Mouse (Mus musculus) layer of hippocampus, postnatal 25 days (tissue): Measurements from ENCODE around the gene Prr3. TPM values are rescaled to one million over a fixed set of nuclear protein-coding genes. Genes with fewer than 3 reads are reported as not detected.
"Not testable (repeated sequence)": the region's sequence is repeated elsewhere in the genome, so short reads cannot be mapped to it uniquely, and the experiment has no call there.

Source experiments
- DNase-seq, 2 experiments: peaks; one replicate each; pipeline ENCODE4 v3.0.0; 2022; ENCODE audit warnings: mixed read lengths in 2 of 2, low spot score in 1 of 2; ENCODE audit errors: extremely low spot score in 1 of 2
- total RNA-seq, 2 experiments: library from RNA; stranded (reverse); gene quantifications; 2 replicates each; pipeline ENCODE4 v1.2.3; 2021

The Prr3 gene
- 10 to 100 TPM; 40.2 to 53.1 TPM for total RNA-seq

DNA sequence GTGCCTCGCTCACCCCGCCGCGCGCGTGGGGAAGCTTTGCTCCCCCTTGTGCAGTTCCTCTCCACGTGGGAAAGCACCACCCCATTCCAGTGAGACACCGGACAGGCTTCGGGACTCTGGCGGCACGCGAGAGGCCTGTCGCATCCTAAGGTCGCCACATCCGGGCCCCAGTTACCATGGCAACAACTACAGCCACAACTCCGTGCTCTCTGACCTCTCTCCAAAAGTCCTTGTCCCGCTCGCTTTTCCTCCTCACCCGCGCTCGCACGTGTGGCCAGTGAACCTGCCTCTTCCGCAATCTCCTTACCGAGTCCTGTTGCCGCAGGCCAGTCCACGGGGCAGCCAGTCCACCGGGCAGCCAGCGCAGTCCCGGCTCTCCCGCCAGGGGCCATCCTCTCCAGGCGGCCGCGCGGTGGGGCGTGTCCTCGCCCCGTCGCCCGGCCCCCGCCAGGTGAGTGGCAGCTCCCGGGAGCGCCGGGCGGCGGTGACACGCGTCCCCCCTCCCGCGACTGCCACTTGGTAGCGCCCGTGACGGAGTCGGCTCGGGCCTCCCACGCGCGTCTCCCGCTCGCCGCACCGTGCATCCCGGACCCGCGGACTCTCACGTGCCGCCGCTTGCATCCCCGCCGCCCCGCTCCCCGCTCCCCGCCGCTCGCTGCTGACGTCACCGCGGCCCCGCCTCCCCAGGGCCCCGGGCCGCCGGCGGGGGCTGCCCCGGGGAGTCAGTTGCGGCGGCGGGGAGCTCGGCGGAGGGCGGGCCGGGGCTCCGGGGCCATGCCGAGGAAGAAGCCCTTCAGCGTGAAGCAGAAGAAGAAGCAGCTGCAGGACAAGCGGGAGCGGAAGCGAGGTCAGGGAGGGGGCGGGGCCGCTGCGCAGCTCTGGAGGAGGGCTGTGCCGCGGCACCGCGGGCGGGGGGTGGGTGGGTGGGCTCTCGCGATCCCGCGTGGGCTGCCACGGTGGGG is at the start of gene Prr3, which contains the start of gene Gnl1:
Gene Prr3, minus strand, starts transcription at position 836 of the 962 bp plus-strand sequence.
Gene Gnl1, plus strand, starts transcription at position 451 of the 962 bp plus-strand sequence.
- peak; percentile 77 to 97 for DNase-seq

DNA sequence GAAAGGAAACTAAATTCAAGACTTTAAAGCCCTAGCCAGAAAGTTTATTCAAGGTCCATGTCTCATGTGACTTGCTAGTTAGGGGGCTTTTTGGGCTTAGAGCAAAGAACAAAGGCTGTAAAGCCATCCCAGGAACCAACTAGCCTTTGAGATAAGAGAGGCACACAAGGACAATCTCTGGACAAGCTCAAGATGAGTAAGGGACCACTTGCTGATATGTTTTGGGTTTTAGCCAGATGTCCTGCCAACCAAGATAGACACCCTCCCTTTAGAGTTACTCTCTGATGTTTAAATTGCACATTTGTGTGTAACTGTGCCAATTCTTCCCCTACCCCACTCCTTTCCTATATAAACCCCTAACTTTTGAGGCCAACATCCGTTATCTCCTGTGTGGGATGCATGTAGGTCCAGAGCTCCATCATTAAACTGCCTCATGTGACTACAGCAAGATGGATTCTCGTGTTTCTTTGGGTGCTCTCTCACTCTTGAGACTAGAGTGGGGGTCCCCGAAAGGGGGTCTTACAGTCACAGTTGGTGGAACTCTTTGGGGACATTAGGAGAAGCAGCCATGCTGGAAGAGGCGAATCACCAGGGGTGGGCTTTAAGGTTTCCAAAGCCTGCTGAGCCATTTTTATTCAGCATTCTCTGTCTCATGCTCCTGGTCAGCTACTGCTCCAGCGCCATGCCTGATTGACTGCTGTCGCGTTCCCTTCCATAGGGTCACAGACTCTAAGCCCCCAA is 49.0 kb upstream of the Prr3 start:
- DNase-seq, result no peak

DNA sequence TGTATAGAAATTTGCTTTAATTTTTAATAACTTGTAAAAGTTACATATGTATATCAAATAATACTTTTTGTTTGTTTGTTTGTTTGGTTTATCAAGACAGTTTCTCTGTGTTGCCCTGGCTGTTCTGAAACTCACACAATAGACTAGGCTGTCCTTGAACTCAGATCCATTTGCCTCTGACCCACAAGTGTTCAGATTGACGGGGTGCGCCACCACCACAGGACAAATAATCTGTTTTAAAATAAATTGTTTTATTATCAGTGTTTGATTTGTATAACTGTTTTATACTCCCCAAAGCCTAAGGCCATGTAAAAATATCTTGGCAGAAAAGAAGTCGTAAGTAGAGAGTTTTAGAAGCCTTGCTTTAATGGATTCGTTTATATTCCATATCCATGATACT is 47.6 kb upstream of the Prr3 start:
- DNase-seq, result no peak

DNA sequence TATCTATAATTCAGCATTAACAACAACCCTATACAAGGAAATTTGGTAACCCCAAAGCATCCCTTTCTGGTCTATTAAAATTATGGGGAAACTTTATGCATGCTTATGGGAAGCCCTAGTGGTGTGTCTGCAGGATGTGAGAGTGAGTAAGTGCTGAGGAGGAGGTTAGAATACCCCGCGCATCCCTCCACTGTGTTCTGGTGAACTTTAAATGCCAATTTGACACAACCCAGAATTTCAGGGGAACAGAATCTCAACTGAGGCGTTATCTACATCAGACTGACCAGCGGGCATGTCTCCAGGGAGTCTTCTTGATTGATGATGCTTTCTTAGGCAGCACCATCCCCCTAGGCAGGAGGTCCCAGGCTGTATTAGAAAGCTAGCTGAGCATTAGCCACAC is 45.9 kb upstream of the Prr3 start:
- no peak for DNase-seq

DNA sequence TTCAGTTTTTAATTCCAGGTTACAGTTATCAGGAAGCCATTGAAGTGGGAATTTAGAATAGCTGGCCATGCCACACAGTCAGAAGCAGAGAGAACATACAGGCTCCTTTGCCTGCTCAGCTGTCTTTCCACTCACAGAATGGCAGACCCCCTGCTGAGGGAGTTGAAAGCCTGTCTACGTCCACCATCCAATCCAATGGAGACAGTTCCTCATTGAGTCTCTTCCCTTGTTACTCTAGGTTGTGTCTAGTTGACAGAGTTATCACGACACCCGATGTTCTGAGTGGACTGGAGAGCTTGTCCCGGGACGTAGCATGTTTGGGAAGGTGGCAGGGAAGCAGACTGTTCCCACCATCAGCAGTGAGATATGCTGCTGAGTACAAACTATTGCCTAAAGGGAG is 45.2 kb upstream of the Prr3 start:
- no peak for DNase-seq

DNA sequence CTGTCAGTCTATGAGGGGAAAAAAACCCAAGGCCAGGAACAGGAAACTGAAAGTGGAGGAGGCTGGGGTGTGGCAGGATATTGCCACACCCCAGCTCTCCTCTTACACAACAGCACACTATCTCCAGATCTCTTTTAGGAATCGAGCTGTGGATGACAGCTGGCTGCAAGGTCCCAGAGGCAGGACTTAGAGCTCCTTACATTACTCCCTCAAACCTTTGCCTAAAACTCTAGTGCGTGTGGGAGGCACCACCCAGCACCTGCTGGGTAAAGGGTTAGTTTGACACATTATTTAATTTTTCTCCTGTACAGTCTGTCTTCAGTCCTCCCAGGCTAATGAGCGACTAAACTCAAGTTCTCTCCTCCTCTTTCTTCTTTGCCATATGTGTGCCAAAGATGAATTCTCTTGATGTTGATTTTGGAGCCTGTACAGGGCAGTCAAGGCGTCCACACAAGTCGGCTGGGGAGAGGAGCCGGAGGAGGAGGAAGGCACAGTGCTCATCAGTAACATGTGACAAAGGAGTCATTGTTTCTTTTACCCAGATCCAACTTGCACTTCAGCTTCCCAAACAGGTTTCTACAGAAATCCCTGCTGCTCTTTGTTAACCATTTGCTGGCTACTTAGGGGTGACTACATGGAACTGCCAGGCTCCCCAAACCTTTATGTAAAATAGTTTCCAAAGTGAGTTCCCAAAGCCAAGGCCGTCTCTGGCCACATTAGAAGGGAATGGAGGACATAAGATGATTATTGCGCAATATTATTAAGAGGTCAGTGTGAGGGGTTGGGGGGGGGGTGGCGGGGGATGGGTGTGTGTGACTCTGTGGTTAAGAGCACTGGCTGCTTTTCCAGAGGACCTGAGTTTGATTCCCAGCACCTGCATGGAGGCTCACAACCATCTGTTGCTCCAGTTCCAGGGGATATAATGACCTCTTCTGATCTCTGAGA is 43.9 kb upstream of the Prr3 start:
- no peak for DNase-seq

DNA sequence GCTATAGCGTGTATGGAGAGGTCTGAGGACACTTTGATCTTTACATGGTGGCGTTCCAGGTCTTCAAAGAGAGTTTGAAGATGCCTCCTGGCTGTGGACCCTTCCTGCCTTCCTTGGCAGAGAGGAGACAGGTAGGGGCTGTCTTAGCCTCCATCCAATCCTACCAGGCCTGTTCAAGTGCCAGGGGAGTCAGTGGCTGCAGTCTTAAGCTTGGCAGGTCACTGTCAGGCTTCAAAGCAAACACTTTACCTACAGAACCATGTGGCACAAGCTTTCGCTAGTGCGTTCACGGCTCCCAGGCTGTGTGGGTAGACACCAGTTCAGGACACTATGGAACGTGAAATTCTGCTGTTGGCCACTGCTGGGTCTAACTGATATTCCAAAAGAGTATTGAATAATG is 42.9 kb upstream of the Prr3 start:
- DNase-seq, result no peak

DNA sequence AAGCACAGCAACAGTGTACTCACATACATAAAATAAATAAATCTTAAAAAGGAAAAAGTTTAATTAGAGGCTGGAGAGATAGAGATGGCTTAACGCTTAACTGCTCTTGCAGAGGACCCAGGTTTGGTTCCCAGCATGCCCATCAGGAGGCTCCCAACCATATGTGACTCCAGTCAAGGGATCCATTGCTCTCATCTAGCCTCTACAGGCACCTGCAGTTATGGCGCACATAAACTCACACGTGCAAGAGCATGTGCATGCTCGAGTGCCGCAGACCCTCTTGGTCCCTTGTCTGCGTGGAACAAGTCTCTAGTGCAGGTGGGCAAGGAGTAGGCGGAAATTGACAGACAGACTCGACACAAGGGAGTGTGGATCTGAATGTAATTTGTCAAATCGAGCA is 42.1 kb upstream of the Prr3 start:
- DNase-seq, result no peak

DNA sequence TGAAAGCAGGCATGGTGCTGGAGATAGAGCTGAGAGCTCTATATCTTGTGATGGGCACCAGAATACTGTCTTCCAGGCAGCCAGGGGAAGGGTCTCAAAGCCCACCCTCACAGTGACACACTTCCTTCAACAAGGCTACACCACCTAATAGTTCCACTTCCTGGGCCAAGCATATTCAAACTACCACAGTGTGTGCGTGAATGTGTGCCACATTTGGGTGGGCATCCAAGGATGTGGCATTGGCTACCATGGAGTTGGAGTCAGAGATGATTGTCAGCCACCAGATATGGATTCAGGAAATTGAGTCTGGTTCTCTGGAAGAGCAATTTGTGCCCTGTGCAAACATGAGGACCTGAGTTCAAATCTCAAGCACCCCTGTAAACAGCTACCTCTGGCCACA is 41.3 kb upstream of the Prr3 start:
- DNase-seq, result no peak

DNA sequence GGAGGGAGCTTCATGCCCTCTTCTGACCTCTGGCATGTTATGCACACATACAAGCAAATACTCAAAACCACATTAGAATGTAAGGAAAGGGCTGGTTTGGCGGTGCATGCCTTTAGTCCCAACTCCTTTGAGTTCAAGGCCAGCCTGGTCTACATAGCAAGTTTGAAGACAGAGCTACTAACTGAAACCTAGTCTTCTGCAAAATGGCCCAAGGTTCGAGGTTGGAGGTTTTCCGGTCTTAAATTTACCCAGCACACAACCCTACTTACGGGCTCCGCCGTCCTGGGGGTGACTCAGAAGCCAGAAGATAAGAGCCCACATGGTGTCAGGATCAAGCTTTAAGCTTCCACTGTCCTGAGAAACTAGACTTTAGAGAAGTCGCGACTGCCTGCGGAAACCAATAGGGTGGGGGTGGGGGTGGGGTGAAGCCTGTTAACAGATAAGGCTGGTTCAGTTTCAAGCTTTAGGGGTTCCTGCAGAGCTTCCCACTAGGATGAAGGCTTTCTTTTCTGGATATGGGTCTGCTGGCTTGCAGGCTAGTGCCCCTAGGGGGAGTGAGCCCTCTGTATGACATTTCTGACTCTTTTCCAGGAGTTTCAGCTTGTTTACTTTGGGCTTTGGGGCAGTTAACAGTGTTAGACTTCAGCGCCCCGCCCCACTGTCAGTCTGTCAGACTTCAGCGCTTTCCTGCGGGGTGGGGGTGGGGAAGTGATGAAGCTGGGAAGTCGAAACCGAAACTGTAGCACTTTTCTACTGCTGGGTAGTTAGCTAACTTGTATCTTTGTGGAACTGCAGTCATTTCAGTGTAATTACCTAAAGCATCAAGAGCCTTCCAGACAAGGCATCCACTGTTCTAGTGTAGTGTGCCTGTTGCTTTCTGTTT is 40.4 kb upstream of the Prr3 start, which contains the start of gene H2-T24:
Gene H2-T24, minus strand, starts transcription at position 370 of the 883 bp plus-strand sequence.
- no peak for DNase-seq

DNA sequence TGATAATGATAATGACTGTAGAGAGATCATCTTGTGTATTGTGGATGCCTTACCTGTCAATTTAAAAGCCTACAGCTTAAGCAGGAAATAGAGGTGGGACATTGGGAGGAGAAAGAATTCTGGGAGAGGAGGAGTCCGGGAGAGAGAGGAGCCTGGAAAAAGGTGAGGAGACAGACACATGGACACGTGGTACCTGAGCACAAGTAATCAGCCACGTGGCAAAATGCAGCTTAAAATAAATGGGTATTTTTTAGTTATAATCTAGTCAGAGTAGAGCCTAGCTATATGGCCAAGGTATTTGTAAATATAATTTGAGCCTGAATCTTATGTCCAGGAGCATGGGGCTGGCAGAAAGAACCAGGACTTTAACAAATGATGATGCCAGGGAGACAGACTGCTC is 39.5 kb upstream of the Prr3 start:
- DNase-seq, result no peak

DNA sequence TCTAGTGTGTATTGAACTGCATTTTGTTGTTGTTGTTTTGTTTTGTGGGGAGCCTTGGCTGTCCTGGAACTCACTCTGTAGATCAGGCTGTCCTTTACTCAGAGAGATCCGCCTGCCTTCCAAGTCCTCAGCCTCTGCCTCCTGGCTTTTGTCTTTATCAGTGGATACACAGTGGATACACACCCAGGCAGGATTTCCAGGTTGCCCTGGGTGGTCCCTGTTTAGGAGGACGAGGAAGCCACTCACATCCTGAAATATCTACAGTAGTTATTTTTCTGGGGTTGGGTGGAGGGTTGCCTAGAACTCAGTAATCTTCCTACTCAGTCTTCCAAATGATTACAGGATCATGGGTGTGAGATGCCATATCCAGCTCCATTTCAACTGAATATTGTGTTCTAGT is 38.9 kb upstream of the Prr3 start:
- DNase-seq, result no peak

DNA sequence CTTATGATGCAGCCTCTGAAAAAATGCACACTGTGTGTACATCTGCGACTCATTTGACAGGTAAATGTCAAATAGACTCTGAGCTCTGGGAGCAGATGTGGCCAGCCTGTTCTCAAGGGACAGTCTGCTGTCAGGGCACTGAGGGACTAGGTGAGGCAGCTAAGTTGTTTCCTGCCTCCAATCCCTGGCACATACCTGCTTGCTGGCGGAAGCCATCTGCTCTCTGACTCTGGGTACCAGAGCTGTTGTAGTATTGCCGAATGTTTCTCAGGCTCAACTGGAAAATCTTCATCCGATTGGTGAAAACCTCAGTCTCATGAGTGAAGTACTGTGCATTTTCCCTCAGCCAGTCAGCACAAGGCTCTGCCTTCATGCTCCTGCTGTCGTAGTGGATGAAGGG is 37.0 kb upstream of the Prr3 start:
- no peak for DNase-seq

DNA sequence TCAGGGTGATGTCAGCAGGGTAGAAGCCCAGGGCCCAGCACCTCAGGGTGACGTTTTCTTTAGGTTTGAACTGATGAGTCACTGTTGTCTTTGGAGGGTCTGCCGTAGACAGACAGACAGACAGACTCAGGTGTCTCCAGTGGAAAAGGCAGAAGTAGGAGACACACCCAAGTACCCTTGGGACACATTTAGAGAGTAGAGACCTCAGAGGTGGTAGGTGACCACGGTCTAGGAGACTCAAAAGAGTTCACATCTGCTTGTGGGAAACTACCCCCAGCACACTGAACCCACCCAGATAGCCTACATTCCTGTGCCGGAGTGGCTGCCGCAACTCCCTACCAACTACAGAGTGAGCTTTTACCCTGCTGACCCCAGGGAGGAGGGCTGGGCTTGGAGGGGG is 34.9 kb upstream of the Prr3 start:
- no peak for DNase-seq

DNA sequence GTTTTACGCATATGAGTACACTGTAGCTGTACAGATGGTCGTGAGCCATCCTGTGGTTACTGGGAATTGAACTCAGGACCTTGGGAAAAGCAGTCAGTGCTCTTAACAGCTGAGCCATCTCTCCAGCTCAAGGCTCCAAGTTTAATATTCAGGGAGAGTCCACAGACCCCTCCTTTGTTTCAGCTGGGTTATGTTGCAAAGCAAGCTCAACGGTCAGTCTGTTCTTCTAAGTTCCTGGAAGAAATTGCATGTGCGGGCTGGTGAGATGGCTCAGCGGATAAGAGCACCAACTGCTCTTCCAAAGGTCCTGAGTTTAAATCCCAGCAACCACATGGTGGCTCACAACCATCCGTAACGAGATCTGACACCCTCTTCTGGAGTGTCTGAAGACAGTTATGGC is 24.4 kb upstream of the Prr3 start:
- DNase-seq, result not testable (repeated sequence)

DNA sequence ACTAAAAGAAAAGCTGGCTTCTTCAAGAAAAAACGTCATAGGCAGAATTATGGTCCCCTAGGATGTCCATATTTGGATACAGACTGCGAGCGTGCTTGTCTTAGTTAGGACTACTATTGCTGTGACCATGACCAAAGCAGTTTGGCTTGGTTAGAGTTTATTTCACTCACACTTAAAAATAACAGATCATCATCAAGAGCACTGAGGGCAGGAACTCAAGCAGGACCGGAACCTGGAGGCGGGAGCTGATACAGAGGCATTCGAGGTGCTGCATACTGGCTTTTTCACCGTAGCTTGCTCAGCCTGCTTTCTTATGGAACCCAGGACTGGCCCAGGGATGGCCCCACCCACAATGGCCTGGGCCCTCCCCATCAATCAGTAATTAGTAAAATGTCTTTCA is 23.3 kb upstream of the Prr3 start:
- no peak for DNase-seq

DNA sequence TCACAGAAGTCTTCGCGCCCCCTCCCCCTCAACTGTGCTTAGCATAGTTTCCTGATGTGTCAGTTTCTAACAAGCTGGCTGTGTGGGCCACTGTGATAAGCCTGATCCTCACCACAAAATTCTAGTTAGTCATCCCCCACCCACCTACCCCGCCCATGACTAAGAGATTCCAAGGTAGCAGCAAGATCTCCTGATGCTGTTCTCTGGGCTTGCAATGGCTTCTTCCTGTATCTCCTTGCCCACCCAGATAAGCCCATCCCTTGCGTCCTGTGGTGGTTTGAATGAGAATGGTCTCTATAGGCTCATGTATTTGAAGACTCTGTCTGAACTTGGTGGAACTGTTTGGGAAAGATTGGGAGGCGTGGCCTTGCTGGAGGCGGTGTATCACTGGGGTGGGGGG is 21.9 kb upstream of the Prr3 start:
- no peak for DNase-seq

DNA sequence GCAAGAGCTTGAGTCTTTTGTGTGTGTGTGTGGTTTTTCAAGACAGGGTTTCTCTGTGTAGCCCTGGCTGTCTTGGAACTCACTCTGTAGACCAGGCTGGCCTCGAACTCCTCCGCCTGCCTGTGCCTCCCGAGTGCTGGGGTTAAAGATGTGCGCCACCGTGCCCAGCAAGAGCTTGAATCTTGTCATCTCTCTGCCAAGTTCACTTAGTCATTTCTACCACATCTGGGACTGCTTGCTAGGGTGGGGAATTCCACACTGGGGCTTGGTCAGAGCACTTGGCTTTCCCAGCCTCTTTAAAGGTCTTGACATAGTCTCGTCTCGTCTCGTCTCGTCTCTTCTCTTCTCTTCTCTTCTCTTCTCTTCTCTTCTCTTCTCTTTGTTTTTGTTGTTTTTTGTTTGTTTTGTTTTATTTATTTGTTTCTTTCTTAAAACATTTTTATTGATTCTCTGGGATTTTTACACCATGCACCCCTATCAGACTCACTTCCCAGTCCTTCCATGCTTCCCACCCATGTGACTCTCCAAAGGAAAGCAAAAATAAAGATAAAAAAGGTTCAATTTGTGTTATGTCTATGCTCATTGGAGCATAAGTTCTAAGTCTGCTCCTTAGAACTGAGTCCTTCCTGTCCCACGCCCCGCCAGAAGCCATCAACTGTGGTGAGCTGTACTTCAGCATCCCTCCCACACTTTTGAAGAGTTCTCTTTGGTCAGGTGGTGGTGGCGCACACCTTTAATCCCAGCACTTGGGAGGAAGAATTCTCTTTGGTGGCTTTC is 21.3 kb upstream of the Prr3 start:
- DNase-seq, result no peak

DNA sequence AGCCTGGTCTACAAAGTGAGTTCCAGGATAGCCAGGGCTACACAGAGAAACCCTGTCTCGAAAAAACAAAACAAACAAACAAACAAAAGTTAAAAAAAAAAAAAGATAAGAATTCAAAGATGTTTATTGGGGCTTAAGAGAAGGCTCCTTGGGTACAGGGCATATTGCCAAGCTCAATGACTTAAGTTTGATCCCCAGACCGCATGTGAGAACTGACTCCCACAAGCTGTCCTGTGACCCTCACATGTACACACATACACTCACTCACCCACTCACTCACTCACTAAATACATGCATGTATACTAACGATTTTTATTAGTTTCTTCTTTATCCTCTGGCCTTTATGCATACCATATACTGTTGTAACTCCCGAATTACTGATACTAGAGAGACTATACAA is 20.3 kb upstream of the Prr3 start:
- DNase-seq, result no peak
